Mouse (Mus musculus): ENCODE results near the gene Zfp367.

- TF ChIP-seq CTCF (IDR thresholded peaks at IDR 0.05; ENCODE audit: low read depth, low read length) (no peak), TAL1 (conservative IDR thresholded peaks at IDR 0.05; ENCODE audit: low read depth, low read length) (no peak)
Observed at GRCm38 (mm10) chr13:64161916-64162611, 9.1 kb upstream of the Zfp367 start.

All from G1E (cell line).